Mouse (Mus musculus) neural tube, embryonic 14.5 days (tissue): ENCODE measurements around the gene Bpnt1. TPM values are rescaled to one million over a fixed set of nuclear protein-coding genes. Genes with fewer than 3 reads are reported as not detected.

ENCODE experiments used
- ATAC-seq: fragments of 200-750 bp; cut with Nextera tagmentation; 2 replicates; pipeline ENCODE4 v1.8.0; 2017; ENCODE audit warnings: low read depth, mild to moderate bottlenecking, moderate TSS enrichment, moderate library complexity
- H3K27ac ChIP-seq: fragments of 300-500 bp; sonication (generic); 2 replicates; pipeline ENCODE4 v1.5.1; 2014; ENCODE audit warnings: low read depth, mild to moderate bottlenecking, control low read depth, low read length, moderate library complexity, mixed read lengths
- H3K27me3 ChIP-seq: fragments of 300-500 bp; sonication (generic); 2 replicates; pipeline ENCODE4 v1.6.1; 2014; ENCODE audit warnings: low read length; ENCODE audit not compliant: control insufficient read depth, insufficient read depth
- H3K36me3 ChIP-seq: fragments of 300-500 bp; sonication (generic); 2 replicates; pipeline ENCODE4 v1.6.1; 2014; ENCODE audit warnings: low read length, mixed read lengths; ENCODE audit not compliant: control insufficient read depth, insufficient read depth
- H3K4me1 ChIP-seq: fragments of 300-500 bp; sonication (generic); 2 replicates; pipeline ENCODE4 v1.6.1; 2014; ENCODE audit warnings: low read length; ENCODE audit not compliant: control insufficient read depth, insufficient read depth
- H3K4me2 ChIP-seq: fragments of 300-500 bp; sonication (generic); 2 replicates; pipeline ENCODE4 v1.6.1; 2014; ENCODE audit warnings: mild to moderate bottlenecking, low read depth, low read length, control low read depth
- H3K4me3 ChIP-seq: fragments of 300-500 bp; sonication (generic); 2 replicates; pipeline ENCODE4 v1.5.1; 2014; ENCODE audit warnings: low read depth, low read length, control low read depth, mixed read lengths
- H3K9ac ChIP-seq: fragments of 300-500 bp; sonication (generic); replicated peaks from 2 replicates; pipeline ENCODE4 v1.6.1; 2014; ENCODE audit warnings: low read depth, mild to moderate bottlenecking, control low read depth, low read length, mixed read lengths
- H3K9me3 ChIP-seq: fragments of 300-500 bp; sonication (generic); 2 replicates; pipeline ENCODE4 v1.6.1; 2016; ENCODE audit warnings: low read length; ENCODE audit not compliant: control insufficient read depth
- WGBS: fragments of 180-500 bp; shearing (Covaris S2); extraction: QIAGEN DNeasy Blood & Tissue Kit; methylation state at CpG from one replicate; pipeline ENCODE4 v1.1.7; 2014; 5-methylcytosine and 5-hydroxymethylcytosine counted together
- microRNA counts: library from miRNA; unstranded; fragments of <30 nt; microRNA quantifications from one replicate; lab custom pipeline; 2016
- microRNA-seq: library from miRNA; unstranded; fragments of <30 nt; microRNA quantifications from one replicate; pipeline ENCODE4, GENCODE M21; 2016
- polyA plus RNA-seq: library from polyadenylated mRNA; unstranded; fragments of >200 nt; fragmentation: Nextera tagmentation; extraction: Ambion mirVana; gene quantifications from 2 replicates; pipeline ENCODE4 v1.2.1, GENCODE M21; 2014

Bpnt1 gene
- polyA plus RNA-seq, 1 experiment from 2014 or later = 61.9 TPM

- 48% methylated on average over 2 of the region's 2 CpGs for WGBS
- H3K36me3 ChIP-seq = peaks cover 62% of the 10 kb centered on the region
- H3K4me1 ChIP-seq = no peaks in the 10 kb centered on the region
- no peak overlapping the region for H3K27ac ChIP-seq
- no peak overlapping the region for H3K4me2 ChIP-seq
- no peak for ATAC-seq
- H3K4me3 ChIP-seq = no peak overlapping the region
- H3K9ac ChIP-seq = no peak overlapping the region
- H3K9me3 ChIP-seq = no peaks in the 10 kb centered on the region
- no peaks in the 10 kb centered on the region for H3K27me3 ChIP-seq
Measured at GRCm38 (mm10) chr1:185404021-185404420, 72.1 kb downstream of the Bpnt1 start.

- ATAC-seq = no peak
- whole genome bisulfite sequencing = 84% methylated on average over 10 of the region's 10 CpGs
- peaks cover 58% of the 10 kb centered on the region for H3K36me3 ChIP-seq
Measured at GRCm38 (mm10) chr1:185405921-185406320, 74.0 kb downstream of the Bpnt1 start.

More at GRCm38 (mm10) chr1:185405921-185406320, 74.0 kb downstream of the Bpnt1 start:
- no peaks in the 10 kb centered on the region for H3K9me3 ChIP-seq
- H3K27me3 ChIP-seq = no peaks in the 10 kb centered on the region
- no peak overlapping the region for H3K4me2 ChIP-seq
- H3K4me1 ChIP-seq = no peaks in the 10 kb centered on the region
- H3K27ac ChIP-seq = no peak overlapping the region
- H3K9ac ChIP-seq = no peak overlapping the region
- H3K4me3 ChIP-seq = no peak overlapping the region

MicroRNAs within 50 kb of the gene (microRNA counts, 519-probe panel; counts per million panel counts)
- 3,155 counts per million, percentile 23 among the panel's probes with 10 or more counts for microRNA mmu-miR-194 (lab: Ali Mortazavi, UCI)

Small RNA genes lying within 50 kb of the gene (microRNA-seq; reads per million reads assigned to microRNA genes)
- gene Mir194-1 = not detected
- gene Mir215 = 0.85 reads per million

Other genes starting within 250 kb of the Bpnt1 start
- gene Rab3gap2, start 128.0 kb upstream of the Bpnt1 start, polyA plus RNA-seq = 31.5 and 34.9 TPM in 2 replicates
- 19.7 and 22.9 TPM in 2 replicates for gene Iars2, start 2.8 kb upstream of the Bpnt1 start, polyA plus RNA-seq
- gene Eprs, start 30.9 kb downstream of the Bpnt1 start, polyA plus RNA-seq = 131 and 158 TPM in 2 replicates
- 5.8 and 6.3 TPM in 2 replicates for gene Slc30a10, start 122.7 kb downstream of the Bpnt1 start, polyA plus RNA-seq